Mouse (Mus musculus) forebrain, embryonic 15.5 days (tissue): ENCODE measurements at regions not wholly inside any gene's neighbourhood (a gene's known extent, or its start where the extent isn't known, plus 50 kb on each side); places are given as distances from the start of the nearest gene placed in this dataset.

Source experiments
- ATAC-seq: fragments of 200-750 bp; cut with Nextera tagmentation; replicated peaks from 2 replicates; pipeline ENCODE4 v1.8.0; 2017; ENCODE audit warnings: mild to moderate bottlenecking, moderate TSS enrichment, moderate library complexity
- H3K27ac ChIP-seq: fragments of 300-500 bp; sonication (generic); replicated peaks from 2 replicates; pipeline ENCODE4 v1.5.1; 2015; ENCODE audit warnings: mild to moderate bottlenecking, inconsistent platforms
- H3K27me3 ChIP-seq: fragments of 300-500 bp; sonication (generic); 2 replicates; pipeline ENCODE4 v1.6.1; 2015; ENCODE audit warnings: inconsistent platforms
- H3K36me3 ChIP-seq: fragments of 300-500 bp; sonication (generic); 2 replicates; pipeline ENCODE4 v1.6.1; 2015; ENCODE audit warnings: mild to moderate bottlenecking, inconsistent platforms
- H3K4me1 ChIP-seq: fragments of 300-500 bp; sonication (generic); 2 replicates; pipeline ENCODE4 v1.6.1; 2015; ENCODE audit warnings: inconsistent platforms
- H3K4me2 ChIP-seq: fragments of 300-500 bp; sonication (generic); replicated peaks from 2 replicates; pipeline ENCODE4 v1.6.1; 2015; ENCODE audit warnings: mild to moderate bottlenecking, inconsistent platforms
- H3K4me3 ChIP-seq: fragments of 300-500 bp; sonication (generic); 2 replicates; pipeline ENCODE4 v1.5.1; 2015; ENCODE audit warnings: mild to moderate bottlenecking, inconsistent platforms
- H3K9ac ChIP-seq: fragments of 300-500 bp; sonication (generic); replicated peaks from 2 replicates; pipeline ENCODE4 v1.6.1; 2015; ENCODE audit warnings: mild to moderate bottlenecking, inconsistent platforms
- H3K9me3 ChIP-seq: fragments of 300-500 bp; sonication (generic); 2 replicates; pipeline ENCODE4 v1.6.1; 2016; ENCODE audit warnings: inconsistent platforms
- WGBS: fragments of 180-500 bp; shearing (Covaris S2); methylation state at CpG from one replicate; pipeline ENCODE4 v1.1.7; 2015; ENCODE audit warnings: mixed read lengths; 5-methylcytosine and 5-hydroxymethylcytosine counted together

- Histone ChIP-seq H3K4me2 (no peak overlapping the region), H3K27ac (no peak overlapping the region), H3K36me3 (no peaks in the 10 kb centered on the region), H3K4me1 (0 out of 2 replicates have a peak, but pooled peaks cover 5% of the 10 kb centered on the region), H3K4me3 (no peak overlapping the region), H3K27me3 (no peaks in the 10 kb centered on the region), H3K9ac (no peak overlapping the region), H3K9me3 (no peaks in the 10 kb centered on the region)
- WGBS, result 70% methylated on average over 5 of the region's 5 CpGs
- no peak for ATAC-seq
Measured at GRCm38 (mm10) chr13:90823877-90824276, 81.3 kb downstream of the Atp6ap1l start.

- H3K9ac ChIP-seq, result no peak overlapping the region
- no peaks in the 10 kb centered on the region for H3K9me3 ChIP-seq
- no peaks in the 10 kb centered on the region for H3K27me3 ChIP-seq
- no peak overlapping the region for H3K4me2 ChIP-seq
- 0 out of 2 replicates have a peak, but pooled peaks cover 5% of the 10 kb centered on the region for H3K4me1 ChIP-seq
- H3K27ac ChIP-seq, result no peak overlapping the region
- no peak for ATAC-seq
- 91% methylated on average over 4 of the region's 4 CpGs for WGBS
- H3K36me3 ChIP-seq, result no peaks in the 10 kb centered on the region
- H3K4me3 ChIP-seq, result no peak overlapping the region
Measured at GRCm38 (mm10) chr13:90821898-90822297, 83.3 kb downstream of the Atp6ap1l start.

- H3K27ac ChIP-seq, result no peak overlapping the region
- H3K9me3 ChIP-seq, result no peaks in the 10 kb centered on the region
- no peaks in the 10 kb centered on the region for H3K27me3 ChIP-seq
- no peak overlapping the region for H3K4me3 ChIP-seq
- 0 out of 2 replicates have a peak, but pooled peaks cover 5% of the 10 kb centered on the region for H3K4me1 ChIP-seq
- H3K9ac ChIP-seq, result no peak overlapping the region
- H3K36me3 ChIP-seq, result no peaks in the 10 kb centered on the region
- ATAC-seq, result no peak
- H3K4me2 ChIP-seq, result no peak overlapping the region
- 29% methylated on average over 3 of the region's 3 CpGs for WGBS
Measured at GRCm38 (mm10) chr13:90820453-90820852, 84.7 kb downstream of the Atp6ap1l start.

- no peak overlapping the region for H3K4me2 ChIP-seq
- no peaks in the 10 kb centered on the region for H3K36me3 ChIP-seq
- WGBS, result 50% methylated on average over 7 of the region's 7 CpGs
- H3K9me3 ChIP-seq, result no peaks in the 10 kb centered on the region
- no peak overlapping the region for H3K27ac ChIP-seq
- peak; percentile 66 for ATAC-seq
- H3K4me1 ChIP-seq, result 0 out of 2 replicates have a peak, but pooled peaks cover 5% of the 10 kb centered on the region
- no peak overlapping the region for H3K9ac ChIP-seq
- H3K4me3 ChIP-seq, result no peak overlapping the region
- no peaks in the 10 kb centered on the region for H3K27me3 ChIP-seq
Measured at GRCm38 (mm10) chr13:90819934-90820333, 85.2 kb downstream of the Atp6ap1l start.

GRCm38 (mm10) chr13:90814174-90814865 is 90.8 kb downstream of the Atp6ap1l start:
- Histone ChIP-seq H3K4me3 (no peak overlapping the region), H3K4me1 (no peaks in the 10 kb centered on the region), H3K36me3 (no peaks in the 10 kb centered on the region), H3K27ac (no peak overlapping the region), H3K9me3 (no peaks in the 10 kb centered on the region), H3K27me3 (no peaks in the 10 kb centered on the region), H3K9ac (no peak overlapping the region), H3K4me2 (no peak overlapping the region)
- WGBS, result 74% methylated on average over 4 of the region's 4 CpGs
- ATAC-seq, result no peak

GRCm38 (mm10) chr13:90810011-90810410 is 95.1 kb downstream of the Atp6ap1l start:
- no peak for ATAC-seq
- Histone ChIP-seq H3K4me2 (no peak overlapping the region), H3K36me3 (no peaks in the 10 kb centered on the region), H3K4me3 (no peak overlapping the region), H3K9ac (no peak overlapping the region), H3K27ac (no peak overlapping the region), H3K4me1 (no peaks in the 10 kb centered on the region), H3K9me3 (peaks cover 7% of the 10 kb centered on the region; the same call in 1 of the 2 replicates), H3K27me3 (no peaks in the 10 kb centered on the region)
- WGBS, result 76% methylated on average over 6 of the region's 6 CpGs

- H3K36me3 ChIP-seq, result no peaks in the 10 kb centered on the region
- WGBS, result 86% methylated on average over 2 of the region's 2 CpGs
- H3K4me2 ChIP-seq, result no peak overlapping the region
- H3K9me3 ChIP-seq, result no peaks in the 10 kb centered on the region
- no peaks in the 10 kb centered on the region for H3K4me1 ChIP-seq
- no peak overlapping the region for H3K4me3 ChIP-seq
- no peak overlapping the region for H3K27ac ChIP-seq
- no peaks in the 10 kb centered on the region for H3K27me3 ChIP-seq
- no peak overlapping the region for H3K9ac ChIP-seq
- no peak for ATAC-seq
Measured at GRCm38 (mm10) chr13:90799641-90800040, 105.5 kb downstream of the Atp6ap1l start.

- Histone ChIP-seq H3K4me3 (no peak overlapping the region), H3K9me3 (no peaks in the 10 kb centered on the region), H3K4me2 (no peak overlapping the region), H3K27me3 (no peaks in the 10 kb centered on the region), H3K36me3 (no peaks in the 10 kb centered on the region), H3K4me1 (no peaks in the 10 kb centered on the region), H3K27ac (no peak overlapping the region), H3K9ac (no peak overlapping the region)
- WGBS, result 48% methylated on average over 6 of the region's 6 CpGs
- no peak for ATAC-seq
Measured at GRCm38 (mm10) chr13:90798791-90799542, 106.2 kb downstream of the Atp6ap1l start.

GRCm38 (mm10) chr13:90798381-90798780 is 106.8 kb downstream of the Atp6ap1l start:
- no peak overlapping the region for H3K4me3 ChIP-seq
- WGBS, result 63% methylated on average over 2 of the region's 2 CpGs
- no peaks in the 10 kb centered on the region for H3K36me3 ChIP-seq
- no peaks in the 10 kb centered on the region for H3K4me1 ChIP-seq
- H3K9ac ChIP-seq, result no peak overlapping the region
- H3K9me3 ChIP-seq, result no peaks in the 10 kb centered on the region
- H3K4me2 ChIP-seq, result no peak overlapping the region
- H3K27me3 ChIP-seq, result no peaks in the 10 kb centered on the region
- no peak for ATAC-seq
- H3K27ac ChIP-seq, result no peak overlapping the region

- Histone ChIP-seq H3K36me3 (no peaks in the 10 kb centered on the region), H3K9ac (no peak overlapping the region), H3K4me2 (no peak overlapping the region), H3K27me3 (no peaks in the 10 kb centered on the region), H3K4me1 (no peaks in the 10 kb centered on the region), H3K4me3 (no peak overlapping the region), H3K9me3 (no peaks in the 10 kb centered on the region), H3K27ac (no peak overlapping the region)
- no peak for ATAC-seq
- 92% methylated on average over 3 of the region's 3 CpGs for WGBS
Measured at GRCm38 (mm10) chr13:90797209-90797608, 107.9 kb downstream of the Atp6ap1l start.

GRCm38 (mm10) chr13:90796809-90797208 is 108.3 kb downstream of the Atp6ap1l start:
- Histone ChIP-seq H3K4me2 (no peak overlapping the region), H3K9ac (no peak overlapping the region), H3K36me3 (no peaks in the 10 kb centered on the region), H3K4me3 (no peak overlapping the region), H3K27me3 (no peaks in the 10 kb centered on the region), H3K9me3 (no peaks in the 10 kb centered on the region), H3K27ac (no peak overlapping the region), H3K4me1 (no peaks in the 10 kb centered on the region)
- WGBS, result 98% methylated on average over 4 of the region's 4 CpGs
- no peak for ATAC-seq

GRCm38 (mm10) chr13:90782435-90782834 is 122.7 kb downstream of the Atp6ap1l start:
- no peak overlapping the region for H3K4me2 ChIP-seq
- 78% methylated on average over 1 of the region's 1 CpGs for WGBS

More at GRCm38 (mm10) chr13:90782435-90782834, 122.7 kb downstream of the Atp6ap1l start:
- Histone ChIP-seq H3K27ac (no peak overlapping the region), H3K9me3 (no peaks in the 10 kb centered on the region), H3K4me3 (no peak overlapping the region), H3K36me3 (no peaks in the 10 kb centered on the region), H3K4me1 (no peaks in the 10 kb centered on the region), H3K27me3 (no peaks in the 10 kb centered on the region), H3K9ac (no peak overlapping the region)
- no peak for ATAC-seq
